Mouse (Mus musculus) cerebral cortex, adult 2 months (tissue): Measurements from ENCODE around the gene Stx11.

ENCODE experiments used
- WGBS: fragments of 180-500 bp; shearing (Covaris S2); methylation state at CpG from one replicate; pipeline ENCODE4 v1.1.7; 2018; 5-methylcytosine and 5-hydroxymethylcytosine counted together

Gene Stx11

DNA sequence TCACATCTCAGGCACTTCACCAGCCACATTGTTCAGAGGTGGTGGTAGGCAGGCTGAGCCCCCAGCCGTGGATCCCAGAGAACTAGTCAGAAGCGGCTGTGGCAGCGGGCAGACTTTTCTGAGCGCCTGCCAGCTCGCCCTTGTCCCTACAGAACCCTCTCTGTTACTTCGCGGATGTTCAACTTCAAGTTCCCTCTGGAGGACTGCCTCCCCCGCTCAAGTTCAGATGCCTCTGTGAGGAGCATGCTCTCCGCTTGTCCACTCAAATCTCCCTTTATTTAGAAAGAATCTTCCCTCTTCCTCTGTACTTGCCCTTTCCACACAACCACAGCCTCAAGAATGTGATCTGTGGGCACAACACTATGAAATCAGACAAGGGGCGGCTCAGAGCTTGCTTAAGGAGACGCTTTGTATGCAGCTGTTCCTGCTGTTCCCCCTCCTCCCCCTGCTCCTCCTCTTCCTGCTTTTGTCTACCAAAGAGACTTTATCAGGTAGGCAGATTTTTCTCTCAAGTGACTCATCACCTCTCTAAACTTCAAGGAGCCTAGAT lies 52.0 kb downstream of the Stx11 start:
- WGBS, result 42% methylated on average over 11 of the region's 11 CpGs

DNA sequence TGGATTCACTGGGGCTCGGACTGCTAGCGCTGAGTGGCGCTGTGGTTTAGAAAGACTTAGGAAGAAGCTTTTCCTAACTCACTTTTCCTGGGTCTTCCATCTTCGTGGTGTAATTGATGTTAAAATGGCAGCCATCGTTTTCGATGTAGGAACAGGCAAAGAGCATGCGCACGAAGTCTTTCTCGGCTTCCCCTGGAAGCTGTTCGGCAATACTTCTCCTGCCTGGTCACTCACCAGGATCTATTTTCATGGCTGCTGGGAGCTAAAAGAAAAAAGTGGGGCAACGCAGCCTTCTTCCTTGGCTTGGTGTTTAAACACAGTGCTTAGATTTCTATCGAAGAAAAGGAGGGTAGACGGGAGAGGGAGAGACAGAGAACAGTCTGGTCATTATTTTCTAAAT lies 52.6 kb downstream of the Stx11 start:
- WGBS, result 62% methylated on average over 13 of the region's 13 CpGs

DNA sequence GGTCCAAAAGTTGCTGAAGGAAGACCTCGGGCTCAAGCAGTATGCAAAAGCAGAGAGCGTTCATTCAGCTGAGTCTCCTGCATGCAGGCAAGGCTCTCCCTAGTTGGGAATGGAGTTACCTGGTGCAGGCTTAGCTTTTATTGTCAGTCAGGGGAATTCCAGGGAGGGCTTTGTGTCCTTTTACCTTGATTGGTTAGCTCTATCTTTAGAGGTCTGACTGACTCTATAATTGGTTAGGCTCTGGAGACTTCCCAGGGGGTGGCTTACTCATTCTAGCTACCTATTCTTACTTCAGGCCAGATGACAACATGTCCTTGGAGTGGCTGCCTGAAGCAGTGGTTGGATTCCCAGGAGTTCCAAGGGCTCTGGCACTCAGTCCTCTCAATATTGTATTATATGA lies 54.2 kb downstream of the Stx11 start:
- 100% methylated on average over 2 of the region's 2 CpGs for WGBS

DNA sequence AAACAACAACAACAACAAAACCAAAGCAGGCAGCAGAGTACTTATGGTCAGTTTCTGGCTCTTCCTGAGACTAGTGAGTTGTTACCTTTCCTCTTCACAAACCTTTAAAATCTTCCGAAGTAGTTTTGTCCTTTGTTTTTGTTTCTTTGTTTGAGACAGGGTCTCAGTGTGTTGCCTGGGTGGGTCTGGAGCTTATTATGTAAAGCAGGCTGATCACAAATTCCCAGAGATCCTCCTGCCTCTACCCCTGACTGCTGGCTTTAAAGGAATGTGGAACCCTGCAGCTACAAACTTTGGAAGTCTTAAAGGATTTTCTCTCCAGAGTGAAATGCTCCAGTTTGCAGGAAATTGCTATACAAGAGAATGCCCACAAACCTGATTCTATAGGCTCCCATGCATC lies 54.9 kb downstream of the Stx11 start:
- 42% methylated on average over 1 of the region's 1 CpGs for WGBS

DNA sequence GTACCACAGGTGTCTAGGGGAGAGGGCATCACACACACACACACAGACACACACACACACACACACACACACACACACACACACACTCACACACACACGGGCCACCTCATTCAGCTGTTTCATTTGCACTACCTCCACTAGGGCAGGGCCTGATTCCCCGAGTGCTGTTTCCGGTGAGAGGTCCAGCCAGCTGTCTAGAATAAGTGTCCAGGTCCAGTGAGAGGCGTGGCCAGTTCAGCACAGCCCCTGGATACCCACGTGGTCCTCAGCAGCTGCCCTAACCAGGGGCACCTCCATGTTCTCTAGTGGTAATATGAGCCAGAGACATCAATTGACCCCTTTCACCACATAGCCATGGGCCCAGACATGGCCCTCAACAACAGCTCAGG lies 60.0 kb downstream of the Stx11 start:
- WGBS, result 84% methylated on average over 5 of the region's 5 CpGs

DNA sequence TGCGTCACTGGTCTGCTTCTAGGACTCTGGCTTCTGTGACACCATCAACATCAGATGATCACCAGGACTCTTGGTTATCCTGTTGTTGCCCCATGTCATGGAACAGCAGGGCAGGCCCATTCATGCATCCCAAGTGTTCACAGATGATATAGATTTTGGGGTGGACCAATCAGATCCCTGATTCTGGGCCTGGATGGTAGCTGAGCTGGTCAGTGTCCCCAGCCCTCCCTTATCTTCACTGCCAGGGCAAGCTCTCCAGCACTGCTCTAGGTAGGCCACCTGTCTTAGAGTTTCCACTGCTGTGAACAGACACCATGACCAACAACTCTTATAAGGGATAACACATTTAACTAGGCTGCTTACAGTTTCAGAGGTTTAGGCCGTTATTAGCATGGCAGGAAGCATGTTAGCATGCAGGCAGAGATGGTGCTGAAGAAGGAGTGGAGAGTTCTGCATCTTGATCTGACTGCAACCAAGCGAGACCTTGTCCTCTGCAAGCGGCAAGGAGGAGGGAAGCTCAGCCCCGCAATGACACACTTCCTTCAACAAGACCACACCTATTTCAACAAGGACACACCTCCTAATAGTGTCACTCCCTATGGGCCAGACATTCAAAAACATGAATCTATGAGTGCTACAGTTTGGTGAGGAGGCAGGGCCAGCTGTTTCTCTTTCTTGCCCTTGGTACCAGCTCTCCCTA lies 60.5 kb downstream of the Stx11 start:
- WGBS, result 82% methylated on average over 5 of the region's 5 CpGs

DNA sequence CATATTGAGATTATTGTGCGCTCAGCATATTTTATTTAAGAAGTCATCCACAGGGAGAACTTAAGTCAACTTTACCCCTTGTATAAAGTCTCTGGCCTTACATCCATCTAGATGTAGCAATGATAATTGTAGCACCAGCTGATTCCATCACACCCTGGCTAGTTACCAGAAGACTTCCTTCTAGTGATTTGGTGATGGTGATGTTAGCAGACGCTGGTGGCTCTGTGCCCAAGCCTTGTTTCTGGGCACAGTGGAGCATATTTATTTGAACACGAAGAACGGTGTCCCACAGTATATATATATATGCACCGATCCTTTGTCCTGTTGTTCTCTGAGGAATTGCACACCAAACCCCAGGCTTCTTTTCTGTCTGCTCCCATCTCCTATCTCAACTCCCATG lies 64.2 kb downstream of the Stx11 start:
- 84% methylated on average over 5 of the region's 5 CpGs for WGBS

DNA sequence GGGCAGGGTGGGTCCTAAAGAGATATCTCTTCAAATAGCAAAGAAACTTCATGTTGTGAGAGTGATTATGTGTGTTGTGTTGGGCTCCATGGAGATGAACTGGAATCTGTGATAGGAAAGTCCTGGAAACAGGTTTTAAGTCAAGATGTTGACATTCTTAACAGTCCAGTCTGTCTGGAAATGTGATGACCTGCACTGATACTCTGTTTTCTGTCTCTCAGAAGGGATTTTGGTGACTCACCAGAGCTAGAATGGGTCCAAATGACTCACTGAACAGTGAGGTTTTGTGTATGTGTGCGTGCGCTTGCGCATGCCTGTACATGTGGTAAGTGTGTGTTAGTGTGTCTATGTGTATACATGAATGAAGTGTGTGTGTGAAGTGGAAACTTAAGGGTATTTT lies 70.8 kb downstream of the Stx11 start:
- WGBS, result 99% methylated on average over 3 of the region's 3 CpGs

DNA sequence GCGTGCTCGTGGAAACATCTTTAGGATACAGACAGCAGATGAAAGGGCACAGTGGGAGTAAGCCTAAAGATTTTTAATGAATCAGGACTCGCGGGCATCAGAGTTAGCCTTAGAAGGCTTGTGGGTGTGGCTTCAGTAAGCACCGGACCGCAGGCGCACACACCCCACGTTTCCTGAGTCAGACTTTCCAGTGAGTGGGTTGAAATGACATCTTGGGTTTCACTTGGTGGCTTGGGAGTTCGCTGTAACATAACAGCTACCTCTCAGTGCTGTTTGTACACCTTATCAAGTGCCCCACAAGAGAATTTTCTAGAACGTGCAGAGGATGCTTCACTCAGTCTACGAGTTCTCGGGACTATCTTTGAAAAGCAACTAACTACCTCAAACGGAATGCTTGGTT lies 75.7 kb downstream of the Stx11 start:
- WGBS, result 63% methylated on average over 13 of the region's 13 CpGs
